Mouse (Mus musculus) kidney, adult 9 months (tissue): Measurements from ENCODE around the gene Pard3.

Source experiments
- DNase-seq: peaks from one replicate; pipeline ENCODE4 v3.0.0; 2022

Gene Pard3

DNA sequence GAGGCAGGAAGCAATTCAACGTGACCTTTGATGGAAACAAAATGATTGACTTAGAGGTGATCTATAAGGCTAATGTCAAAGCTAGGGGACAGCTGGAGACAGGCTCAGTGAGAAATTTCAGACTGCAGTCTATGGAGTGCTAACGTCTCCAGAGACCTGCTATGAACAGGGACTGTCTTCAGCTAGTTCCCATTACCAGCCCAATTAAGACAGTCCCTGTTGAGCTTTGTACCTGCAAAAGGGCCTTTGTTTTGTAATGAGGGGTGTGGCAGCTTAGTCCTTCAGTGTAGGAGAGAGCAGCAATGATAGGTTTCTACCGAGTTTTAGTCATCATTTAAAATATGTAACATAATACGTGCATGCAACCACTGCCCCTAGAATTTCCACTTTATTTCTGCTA, 448.9 kb downstream of the Pard3 start:
- peak; percentile 33 for DNase-seq

GRCm38 (mm10) chr8:127514810-127515735, 451.4 kb downstream of the Pard3 start:
- no peak for DNase-seq

DNA sequence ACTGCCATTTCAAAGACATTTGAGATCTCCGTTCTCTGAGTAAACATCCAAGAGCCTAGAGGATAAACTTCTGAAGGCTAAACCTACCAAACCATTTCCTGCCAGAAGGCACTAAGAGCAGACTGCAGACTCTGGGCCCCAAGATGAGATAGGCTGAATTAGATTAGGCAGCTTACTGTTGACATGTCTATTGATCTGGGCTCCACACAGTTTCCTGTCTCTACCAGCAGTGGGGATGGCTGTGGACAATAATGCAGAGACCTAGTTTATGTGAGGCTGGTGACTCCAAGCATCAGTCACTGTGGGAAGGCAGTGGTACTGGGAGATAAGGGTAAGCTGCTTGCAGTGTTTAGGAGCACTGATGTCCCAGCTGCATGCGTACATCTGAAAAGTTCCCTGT, 452.4 kb downstream of the Pard3 start:
- no peak for DNase-seq

GRCm38 (mm10) chr8:127525673-127526072, 462.0 kb downstream of the Pard3 start:
- no peak for DNase-seq

- DNase-seq = no peak
These were observed 464.6 kb downstream of the Pard3 start for GRCm38 (mm10) chr8:127528315-127528714.

DNA sequence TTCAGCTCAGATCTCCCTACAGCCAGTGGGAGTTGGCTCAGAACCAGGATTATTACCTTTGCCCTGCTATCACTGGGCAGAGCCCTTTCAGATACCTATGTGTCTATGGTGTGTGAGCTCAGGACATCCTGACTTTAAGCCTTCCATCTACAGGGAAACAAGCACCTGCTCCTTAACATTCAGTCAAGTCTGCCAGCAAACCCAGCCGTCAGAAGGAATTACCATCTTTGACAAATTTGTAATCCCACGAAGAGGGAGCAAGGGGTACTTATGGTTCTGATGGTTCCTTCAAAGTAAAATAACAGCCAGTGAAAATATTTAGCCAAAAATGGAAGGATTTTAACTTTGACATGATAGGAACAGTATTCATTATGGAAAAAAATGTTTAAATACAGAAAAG, 466.1 kb downstream of the Pard3 start:
- no peak for DNase-seq

DNA sequence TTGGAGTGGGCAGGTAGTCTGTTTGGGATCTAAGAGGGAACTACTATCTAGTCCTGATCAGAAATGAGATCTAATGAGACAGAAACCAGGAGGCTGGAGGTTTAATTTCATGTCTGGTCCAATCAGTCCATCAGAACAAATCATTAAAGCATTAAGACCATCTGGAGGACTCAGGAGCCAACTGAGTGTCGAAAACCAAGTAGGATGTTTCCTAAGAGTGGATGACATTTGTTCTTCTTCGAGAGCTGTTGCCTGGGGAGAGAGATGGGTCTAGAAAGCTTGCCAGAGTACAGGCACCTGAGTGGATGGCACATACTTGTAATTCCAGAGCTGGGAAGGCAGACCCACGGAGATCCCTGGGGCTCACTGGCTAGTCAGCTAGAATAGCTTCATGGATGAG, 468.2 kb downstream of the Pard3 start:
- DNase-seq = no peak

DNA sequence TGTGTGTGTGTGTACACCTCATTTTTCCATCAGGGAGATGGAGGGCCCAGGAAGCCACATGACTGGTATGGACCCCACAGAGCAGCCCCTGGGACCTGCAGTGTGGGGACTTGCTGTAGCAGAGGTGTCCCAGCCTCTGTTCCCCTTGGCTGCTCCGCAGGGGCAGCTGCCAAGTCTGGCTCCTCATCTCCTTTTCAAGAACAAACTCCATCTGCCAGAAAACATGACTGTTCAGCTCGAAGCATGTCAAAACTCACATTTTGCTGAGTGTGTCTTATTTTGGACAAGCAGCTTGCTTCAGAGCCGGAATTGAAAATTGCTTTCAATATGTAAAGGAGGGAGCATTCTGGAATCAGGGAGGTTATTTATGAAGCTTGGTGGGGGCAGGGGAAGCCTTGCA, 471.1 kb downstream of the Pard3 start:
- DNase-seq = no peak

- no peak for DNase-seq
These were observed 471.6 kb downstream of the Pard3 start for GRCm38 (mm10) chr8:127535192-127535845.

DNA sequence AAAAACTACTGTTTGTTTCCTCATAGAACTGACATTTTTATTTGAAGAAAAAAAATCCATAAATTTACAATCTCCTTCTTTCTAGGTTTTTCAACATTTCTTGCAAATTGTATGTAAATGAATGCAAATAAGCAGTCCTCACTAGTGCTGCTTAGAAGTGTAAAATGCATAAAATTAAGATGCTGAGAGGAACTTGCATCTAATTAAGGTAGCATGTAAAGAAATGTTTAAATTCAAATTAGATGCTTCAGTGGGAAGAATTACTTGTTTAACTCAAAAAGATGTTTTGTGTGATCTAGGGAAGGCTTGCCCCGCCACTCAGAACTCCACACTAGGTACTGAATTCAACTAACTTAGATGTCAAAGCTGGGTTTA, 472.1 kb downstream of the Pard3 start:
- DNase-seq = no peak

- DNase-seq = peak; percentile 43
These were observed 476.1 kb downstream of the Pard3 start for GRCm38 (mm10) chr8:127539803-127540202.

DNA sequence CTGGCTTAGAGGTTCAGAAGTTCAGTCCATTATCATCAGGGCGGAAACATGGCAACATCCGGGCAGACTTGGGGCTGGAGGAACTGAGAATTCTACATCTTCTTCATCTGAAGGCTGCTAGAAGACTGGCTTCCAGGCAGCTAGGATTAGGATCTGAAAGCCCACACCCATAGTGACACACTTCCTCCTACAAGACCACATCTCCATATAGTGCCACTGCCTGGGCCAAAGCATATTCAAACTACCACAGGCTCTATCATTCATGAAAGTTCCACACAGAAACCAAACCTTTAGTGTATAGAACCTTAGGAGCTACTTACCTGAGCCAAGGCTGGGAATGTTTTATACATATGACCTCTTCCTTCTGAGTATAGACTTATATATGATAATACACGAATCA, 476.6 kb downstream of the Pard3 start:
- no peak for DNase-seq

- no peak for DNase-seq
These were observed 478.5 kb downstream of the Pard3 start for GRCm38 (mm10) chr8:127542162-127542561.

- no peak for DNase-seq
These were observed 480.0 kb downstream of the Pard3 start for GRCm38 (mm10) chr8:127543676-127544075.

DNA sequence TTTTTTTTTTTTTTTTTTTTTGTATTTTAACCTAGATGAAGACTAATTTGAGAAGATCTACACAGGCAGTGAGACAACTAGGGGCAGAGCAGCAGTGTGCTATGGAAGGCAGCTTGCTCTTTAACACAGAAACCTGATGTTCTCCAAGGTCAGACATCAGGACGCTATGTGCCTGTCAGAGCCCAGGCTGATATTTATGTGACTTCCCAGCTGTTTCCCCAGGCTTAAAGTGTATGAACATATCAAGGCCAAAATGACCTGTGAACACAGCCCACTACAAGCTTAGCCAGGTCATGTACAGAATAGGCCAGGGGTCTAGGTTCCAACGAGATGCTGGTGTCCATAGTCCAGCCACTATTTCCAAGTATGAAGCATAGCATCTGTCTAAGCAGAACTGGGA, 482.5 kb downstream of the Pard3 start:
- no peak for DNase-seq

DNA sequence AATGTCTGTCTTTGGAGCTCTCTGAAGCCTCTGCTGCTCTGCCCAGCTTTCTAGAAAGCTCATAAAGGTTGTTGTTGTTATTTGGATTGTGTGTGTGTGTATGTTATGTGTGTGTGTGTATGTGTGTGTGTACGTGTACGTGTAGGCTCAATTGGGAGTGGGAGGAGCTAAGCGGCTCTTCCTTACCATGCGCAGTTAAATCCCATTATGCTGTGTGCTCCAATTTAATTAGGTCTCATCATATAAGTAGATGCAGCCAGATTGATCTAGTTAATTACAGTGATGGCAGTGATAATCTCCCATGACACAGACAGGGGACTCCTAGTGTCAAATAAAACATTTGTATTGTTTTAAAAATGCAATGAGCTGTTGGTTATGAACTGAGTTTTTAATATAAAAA, 487.2 kb downstream of the Pard3 start:
- DNase-seq = no peak

DNA sequence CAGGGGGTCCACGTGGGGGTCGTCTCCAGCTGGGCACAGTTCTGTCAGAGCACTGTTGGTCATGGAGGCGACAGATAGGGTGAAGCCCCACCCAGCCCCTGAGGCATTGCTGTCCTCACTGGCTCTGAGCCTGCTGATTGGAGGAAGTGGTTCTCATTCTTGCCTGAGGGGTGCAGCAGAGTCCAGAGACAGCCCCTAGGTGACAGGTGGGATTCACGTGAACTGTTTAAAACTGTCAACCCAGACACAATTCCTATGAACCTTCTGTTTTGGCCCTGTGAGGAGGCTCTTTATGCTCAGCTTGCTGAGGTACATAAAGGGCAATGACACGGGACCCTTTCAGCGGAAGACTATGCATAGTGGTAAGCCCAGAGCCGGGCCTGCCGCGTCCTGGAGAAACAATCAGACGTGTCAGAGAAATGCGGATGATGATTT, 488.5 kb downstream of the Pard3 start:
- peak; percentile 24 for DNase-seq

GRCm38 (mm10) chr8:127552836-127553235, 489.1 kb downstream of the Pard3 start:
- no peak for DNase-seq

- peak; percentile 50 for DNase-seq
These were observed 489.9 kb downstream of the Pard3 start for GRCm38 (mm10) chr8:127553582-127553981.

- no peak for DNase-seq
These were observed 492.1 kb downstream of the Pard3 start for GRCm38 (mm10) chr8:127555795-127556194.

- no peak for DNase-seq
These were observed 493.3 kb downstream of the Pard3 start for GRCm38 (mm10) chr8:127556964-127557363.

DNA sequence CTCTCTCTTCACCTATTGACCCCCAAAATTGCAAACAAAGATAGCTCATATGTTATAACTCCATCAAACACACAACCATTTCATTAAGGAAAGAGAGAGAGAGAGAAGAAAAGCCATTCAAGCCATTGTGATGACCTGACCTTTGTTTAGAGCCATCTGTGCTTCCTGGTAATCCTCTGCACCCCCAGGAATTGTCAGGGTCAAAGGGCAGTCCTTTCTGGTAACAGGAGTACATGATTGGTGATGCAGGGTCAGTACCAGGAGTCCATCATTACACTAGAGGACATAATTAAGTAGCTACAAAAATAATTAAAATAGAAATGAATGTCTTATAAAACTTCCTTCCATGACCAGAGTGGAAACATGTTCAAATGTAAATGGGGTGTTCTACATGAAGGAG, 493.9 kb downstream of the Pard3 start:
- DNase-seq = no peak

DNA sequence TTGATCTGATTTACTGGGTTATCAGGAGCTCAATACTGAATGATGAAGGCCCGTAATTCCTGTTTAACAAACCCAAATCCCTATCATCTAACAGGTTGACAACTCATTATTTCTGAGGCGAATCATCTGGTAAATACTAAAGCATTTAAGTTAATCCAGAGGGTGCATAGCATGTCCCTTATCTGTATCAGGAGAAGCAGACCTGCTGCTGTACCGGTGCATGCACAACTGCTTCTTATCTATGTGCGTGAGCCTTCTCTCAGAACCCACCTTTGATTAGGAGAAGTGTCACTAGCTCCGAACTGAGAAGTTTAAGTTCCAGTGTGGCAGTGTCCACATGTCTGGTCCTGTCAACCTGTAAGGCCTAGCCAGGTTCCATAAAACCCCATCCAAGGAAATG, 499.9 kb downstream of the Pard3 start:
- no peak for DNase-seq

GRCm38 (mm10) chr8:127564426-127564825, 500.7 kb downstream of the Pard3 start:
- no peak for DNase-seq
